Mouse (Mus musculus): ENCODE results near the gene Vars2. TPM values are rescaled to one million over a fixed set of nuclear protein-coding genes. Genes with fewer than 3 reads are reported as not detected.

Gene Vars2
- polyA plus RNA-seq, 1 experiment, result 44.0 TPM

- Histone ChIP-seq H3K4me3 (replicated peaks; ENCODE audit: extremely low read depth, low read depth, low read length) (peak within 1 kb of the TSS; percentile 92), H3K4me1 (ENCODE audit: control insufficient read depth, insufficient read depth, low read length) (0 out of 2 replicates have a peak, but pooled peaks cover 2% of the 10 kb centered on the region)
- TF ChIP-seq POLR2A (IDR thresholded peaks at IDR 0.05; ENCODE audit: borderline replicate concordance, extremely low read depth, low read depth, low read length) (no peak), CTCF (IDR thresholded peaks at IDR 0.05; ENCODE audit: insufficient read depth, low read length) (no peak)
- DNase-seq, result peak; percentile 77
- under 1% methylated on average over 23 of the region's 23 CpGs for WGBS
Observed at GRCm38 (mm10) chr17:35673416-35674035, 6.1 kb upstream of the Vars2 start, which contains the start of gene Gtf2h4. Gene Gtf2h4, minus strand, starts transcription at chr17:35673739.

GRCm38 (mm10) chr17:35672527-35672926 lies 5.1 kb upstream of the Vars2 start:
- Histone ChIP-seq H3K4me1 (ENCODE audit: control insufficient read depth, insufficient read depth, low read length) (peaks cover 5% of the 10 kb centered on the region; the same call in 1 of the 2 replicates), H3K4me3 (replicated peaks; ENCODE audit: extremely low read depth, low read depth, low read length) (no peak overlapping the region)
- TF ChIP-seq CTCF (IDR thresholded peaks at IDR 0.05; ENCODE audit: insufficient read depth, low read length) (no peak), POLR2A (IDR thresholded peaks at IDR 0.05; ENCODE audit: borderline replicate concordance, extremely low read depth, low read depth, low read length) (no peak)
- 81% methylated on average over 6 of the region's 6 CpGs for WGBS
- no peak for DNase-seq

GRCm38 (mm10) chr17:35671846-35672245 lies 4.5 kb upstream of the Vars2 start:
- DNase-seq, result no peak
- H3K4me1 ChIP-seq (ENCODE audit: control insufficient read depth, insufficient read depth, low read length), result peaks cover 5% of the 10 kb centered on the region
- 78% methylated on average over 6 of the region's 6 CpGs for WGBS
- H3K4me3 ChIP-seq (replicated peaks; ENCODE audit: extremely low read depth, low read depth, low read length), result no peak overlapping the region
- TF ChIP-seq POLR2A (IDR thresholded peaks at IDR 0.05; ENCODE audit: borderline replicate concordance, extremely low read depth, low read depth, low read length) (no peak), CTCF (IDR thresholded peaks at IDR 0.05; ENCODE audit: insufficient read depth, low read length) (no peak)

GRCm38 (mm10) chr17:35669731-35670130 lies 2.3 kb upstream of the Vars2 start:
- DNase-seq, result no peak
- Histone ChIP-seq H3K4me3 (replicated peaks; ENCODE audit: extremely low read depth, low read depth, low read length) (no peak overlapping the region), H3K4me1 (ENCODE audit: control insufficient read depth, insufficient read depth, low read length) (peaks cover 5% of the 10 kb centered on the region)
- TF ChIP-seq POLR2A (IDR thresholded peaks at IDR 0.05; ENCODE audit: borderline replicate concordance, extremely low read depth, low read depth, low read length), result no peak
- no peak for TF ChIP-seq CTCF (IDR thresholded peaks at IDR 0.05; ENCODE audit: insufficient read depth, low read length)
- whole genome bisulfite sequencing, result 91% methylated on average over 9 of the region's 9 CpGs

- 7% methylated on average over 13 of the region's 13 CpGs for WGBS
- DNase-seq, result no peak
- no peak for TF ChIP-seq CTCF (IDR thresholded peaks at IDR 0.05; ENCODE audit: insufficient read depth, low read length)
- no peak for TF ChIP-seq POLR2A (IDR thresholded peaks at IDR 0.05; ENCODE audit: borderline replicate concordance, extremely low read depth, low read depth, low read length)
- Histone ChIP-seq H3K4me3 (replicated peaks; ENCODE audit: extremely low read depth, low read depth, low read length) (peak overlapping the region; percentile 94), H3K4me1 (ENCODE audit: control insufficient read depth, insufficient read depth, low read length) (peaks cover 3% of the 10 kb centered on the region)
Observed at GRCm38 (mm10) chr17:35666851-35667256, 538 bp downstream of the Vars2 start.

GRCm38 (mm10) chr17:35665957-35666515 lies 1.4 kb downstream of the Vars2 start:
- DNase-seq, result peak; percentile 67
- WGBS, result 68% methylated on average over 17 of the region's 17 CpGs
- peak; percentile 82 for TF ChIP-seq CTCF (IDR thresholded peaks at IDR 0.05; ENCODE audit: insufficient read depth, low read length)
- TF ChIP-seq POLR2A (IDR thresholded peaks at IDR 0.05; ENCODE audit: borderline replicate concordance, extremely low read depth, low read depth, low read length), result peak; percentile 48; the same call in 1 of the 2 replicates
- Histone ChIP-seq H3K4me3 (replicated peaks; ENCODE audit: extremely low read depth, low read depth, low read length) (peak overlapping the region; percentile 62), H3K4me1 (ENCODE audit: control insufficient read depth, insufficient read depth, low read length) (peaks cover 3% of the 10 kb centered on the region)

GRCm38 (mm10) chr17:35653086-35653485 lies 14.3 kb downstream of the Vars2 start:
- Histone ChIP-seq H3K4me3 (replicated peaks; ENCODE audit: extremely low read depth, low read depth, low read length) (no peak overlapping the region), H3K4me1 (ENCODE audit: control insufficient read depth, insufficient read depth, low read length) (0 out of 2 replicates have a peak, but pooled peaks cover 2% of the 10 kb centered on the region)
- TF ChIP-seq POLR2A (IDR thresholded peaks at IDR 0.05; ENCODE audit: borderline replicate concordance, extremely low read depth, low read depth, low read length) (no peak), CTCF (IDR thresholded peaks at IDR 0.05; ENCODE audit: insufficient read depth, low read length) (no peak)
- WGBS, result 62% methylated on average over 2 of the region's 2 CpGs
- no peak for DNase-seq

- H3K4me1 ChIP-seq (ENCODE audit: control insufficient read depth, insufficient read depth, low read length), result 0 out of 2 replicates have a peak, but pooled peaks cover 2% of the 10 kb centered on the region
- TF ChIP-seq CTCF (IDR thresholded peaks at IDR 0.05; ENCODE audit: insufficient read depth, low read length) (no peak), POLR2A (IDR thresholded peaks at IDR 0.05; ENCODE audit: borderline replicate concordance, extremely low read depth, low read depth, low read length) (no peak)
- peak overlapping the region; percentile 63 for H3K4me3 ChIP-seq (replicated peaks; ENCODE audit: extremely low read depth, low read depth, low read length)
- DNase-seq, result peak; percentile 56
- WGBS, result 54% methylated on average over 2 of the region's 2 CpGs
Observed at GRCm38 (mm10) chr17:35649429-35649828, 18.0 kb downstream of the Vars2 start.

GRCm38 (mm10) chr17:35643609-35644236 lies 23.7 kb downstream of the Vars2 start, which contains the start of gene Mucl3:
Gene Mucl3, minus strand, starts transcription at chr17:35643695.
- Histone ChIP-seq H3K4me1 (ENCODE audit: control insufficient read depth, insufficient read depth, low read length) (0 out of 2 replicates have a peak, but pooled peaks cover 2% of the 10 kb centered on the region), H3K4me3 (replicated peaks; ENCODE audit: extremely low read depth, low read depth, low read length) (no peak within 1 kb of the TSS)
- 60% methylated on average over 13 of the region's 13 CpGs for WGBS
- peak; percentile 25 for DNase-seq
- TF ChIP-seq POLR2A (IDR thresholded peaks at IDR 0.05; ENCODE audit: borderline replicate concordance, extremely low read depth, low read depth, low read length) (0 out of 2 replicates have a peak, but pooled peaks have one; percentile 28), CTCF (IDR thresholded peaks at IDR 0.05; ENCODE audit: insufficient read depth, low read length) (no peak)

All from lung, adult 2 months (tissue).